Mouse (Mus musculus): ENCODE measurements around the gene Dnah7b. TPM values are rescaled to one million over a fixed set of nuclear protein-coding genes. Genes with fewer than 3 reads are reported as not detected.
"Not testable (repeated sequence)": the region's sequence is repeated elsewhere in the genome, so short reads cannot be mapped to it uniquely, and the experiment has no call there.

Dnah7b gene
- polyA plus RNA-seq, 1 experiment from 2014 or later: 2.6 TPM

GRCm38 (mm10) chr1:46325942-46326341 is 259.8 kb downstream of the Dnah7b start:
- ATAC-seq (ENCODE audit: insufficient number of reproducible peaks, low FRiP score); H3K9ac ChIP-seq; H3K27ac ChIP-seq (ENCODE audit: poor library complexity, severe bottlenecking); H3K4me1 ChIP-seq (replicated peaks); H3K36me3 ChIP-seq; H3K27me3 ChIP-seq (replicated peaks); H3K9me3 ChIP-seq (replicated peaks); H3K4me3 ChIP-seq; H3K4me2 ChIP-seq: not testable (repeated sequence)

- H3K9me3 ChIP-seq (replicated peaks); H3K4me3 ChIP-seq: not testable (repeated sequence)
Measured at GRCm38 (mm10) chr1:46345301-46345700, 279.2 kb downstream of the Dnah7b start.

GRCm38 (mm10) chr1:46380641-46381040 is 314.5 kb downstream of the Dnah7b start:
- H3K9me3 ChIP-seq (replicated peaks); H3K27me3 ChIP-seq (replicated peaks); H3K27ac ChIP-seq (ENCODE audit: poor library complexity, severe bottlenecking); H3K4me3 ChIP-seq; H3K36me3 ChIP-seq; H3K9ac ChIP-seq; H3K4me1 ChIP-seq (replicated peaks); ATAC-seq (ENCODE audit: insufficient number of reproducible peaks, low FRiP score); H3K4me2 ChIP-seq: not testable (repeated sequence)
- 85% methylated on average over 3 of the region's 3 CpGs for WGBS

More at GRCm38 (mm10) chr1:46345301-46345700, 279.2 kb downstream of the Dnah7b start:
- H3K9ac ChIP-seq; H3K4me2 ChIP-seq; H3K4me1 ChIP-seq (replicated peaks); H3K27me3 ChIP-seq (replicated peaks); H3K36me3 ChIP-seq; ATAC-seq (ENCODE audit: insufficient number of reproducible peaks, low FRiP score); H3K27ac ChIP-seq (ENCODE audit: poor library complexity, severe bottlenecking): not testable (repeated sequence)
- 88% methylated on average over 3 of the region's 3 CpGs for WGBS

- not testable (repeated sequence) for H3K36me3 ChIP-seq; H3K27me3 ChIP-seq (replicated peaks); H3K4me3 ChIP-seq; H3K9me3 ChIP-seq (replicated peaks); H3K27ac ChIP-seq (ENCODE audit: poor library complexity, severe bottlenecking); H3K4me2 ChIP-seq; ATAC-seq (ENCODE audit: insufficient number of reproducible peaks, low FRiP score); H3K9ac ChIP-seq; H3K4me1 ChIP-seq (replicated peaks)
- 81% methylated on average over 3 of the region's 4 CpGs for WGBS
Measured at GRCm38 (mm10) chr1:46394681-46395297, 328.7 kb downstream of the Dnah7b start.

GRCm38 (mm10) chr1:46408324-46409115 is 342.4 kb downstream of the Dnah7b start:
- ATAC-seq (ENCODE audit: insufficient number of reproducible peaks, low FRiP score): no peak
- Histone ChIP-seq H3K4me3 (no peak overlapping the region), H3K4me1 (replicated peaks) (no peaks in the 10 kb centered on the region), H3K27me3 (replicated peaks) (no peaks in the 10 kb centered on the region), H3K36me3 (no peaks in the 10 kb centered on the region), H3K9ac (no peak overlapping the region), H3K9me3 (replicated peaks) (no peaks in the 10 kb centered on the region), H3K4me2 (no peak overlapping the region), H3K27ac (ENCODE audit: poor library complexity, severe bottlenecking) (no peak overlapping the region)
- WGBS: 65% methylated on average over 6 of the region's 6 CpGs

GRCm38 (mm10) chr1:46414798-46415197 is 348.7 kb downstream of the Dnah7b start:
- H3K4me1 ChIP-seq (replicated peaks); H3K9ac ChIP-seq; H3K9me3 ChIP-seq (replicated peaks); H3K27ac ChIP-seq (ENCODE audit: poor library complexity, severe bottlenecking); H3K27me3 ChIP-seq (replicated peaks); H3K36me3 ChIP-seq; H3K4me2 ChIP-seq; ATAC-seq (ENCODE audit: insufficient number of reproducible peaks, low FRiP score); H3K4me3 ChIP-seq: not testable (repeated sequence)
- 69% methylated on average over 7 of the region's 7 CpGs for WGBS

GRCm38 (mm10) chr1:46416946-46417345 is 350.8 kb downstream of the Dnah7b start:
- H3K36me3 ChIP-seq; H3K4me2 ChIP-seq; ATAC-seq (ENCODE audit: insufficient number of reproducible peaks, low FRiP score); H3K9ac ChIP-seq; H3K27ac ChIP-seq (ENCODE audit: poor library complexity, severe bottlenecking); H3K9me3 ChIP-seq (replicated peaks); H3K27me3 ChIP-seq (replicated peaks); H3K4me3 ChIP-seq; H3K4me1 ChIP-seq (replicated peaks): not testable (repeated sequence)
- 22% methylated on average over 3 of the region's 3 CpGs for WGBS

GRCm38 (mm10) chr1:46418966-46419365 is 352.9 kb downstream of the Dnah7b start:
- H3K4me2 ChIP-seq; H3K4me3 ChIP-seq; H3K9me3 ChIP-seq (replicated peaks); H3K4me1 ChIP-seq (replicated peaks); H3K27ac ChIP-seq (ENCODE audit: poor library complexity, severe bottlenecking); H3K36me3 ChIP-seq; H3K9ac ChIP-seq; ATAC-seq (ENCODE audit: insufficient number of reproducible peaks, low FRiP score); H3K27me3 ChIP-seq (replicated peaks): not testable (repeated sequence)
- WGBS: 65% methylated on average over 4 of the region's 4 CpGs

Other genes with a start within 250 kb of the Dnah7b start
- not detected in 2 replicates for gene Gm5269, start 176.0 kb upstream of the Dnah7b start, polyA plus RNA-seq (2016; fragmentation: Nextera tagmentation; extraction: Ambion mirVana)
- 19.2 and 19.8 TPM in 2 replicates for gene Slc40a1, start 139.8 kb upstream of the Dnah7b start, polyA plus RNA-seq (2016; fragmentation: Nextera tagmentation; extraction: Ambion mirVana)